Mouse (Mus musculus) lung, postnatal 0 days (tissue): ENCODE results near the gene Kcnn3.

Experiments
- CTCF ChIP-seq: IDR thresholded peaks from 2 replicates; pipeline ENCODE4 v1.5.1; 2016; ENCODE audit warnings: antibody characterized with exemption, mild to moderate bottlenecking
- EP300 ChIP-seq: IDR thresholded peaks from 2 replicates; pipeline ENCODE4 v1.6.1; 2016; ENCODE audit warnings: antibody characterized with exemption, mild to moderate bottlenecking, control low read depth

DNA sequence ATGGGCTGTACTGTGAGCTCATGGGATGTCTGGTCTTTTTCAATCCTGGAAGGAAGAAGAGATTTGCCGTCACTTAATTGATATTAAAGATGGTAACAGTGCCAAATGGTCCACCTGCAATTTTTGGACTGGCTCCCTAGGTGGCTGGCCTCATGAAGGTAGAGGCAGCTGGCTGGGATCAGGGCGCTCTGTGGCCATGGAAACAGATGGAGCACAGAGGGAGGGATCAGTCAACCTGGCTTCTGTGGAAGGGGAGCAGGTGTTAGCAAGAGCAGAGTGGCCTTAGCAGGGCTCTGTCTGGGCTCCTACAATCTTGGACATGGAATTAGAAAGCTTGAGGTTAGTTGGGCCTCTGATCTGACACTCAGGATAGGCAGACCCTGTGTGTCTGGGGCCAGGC, 31.9 kb downstream of the Kcnn3 start:
- TF ChIP-seq CTCF, result no peak
- no peak for TF ChIP-seq EP300
